ENCODE assay signal across 9 mouse cellular contexts in the genomic region with DNA sequence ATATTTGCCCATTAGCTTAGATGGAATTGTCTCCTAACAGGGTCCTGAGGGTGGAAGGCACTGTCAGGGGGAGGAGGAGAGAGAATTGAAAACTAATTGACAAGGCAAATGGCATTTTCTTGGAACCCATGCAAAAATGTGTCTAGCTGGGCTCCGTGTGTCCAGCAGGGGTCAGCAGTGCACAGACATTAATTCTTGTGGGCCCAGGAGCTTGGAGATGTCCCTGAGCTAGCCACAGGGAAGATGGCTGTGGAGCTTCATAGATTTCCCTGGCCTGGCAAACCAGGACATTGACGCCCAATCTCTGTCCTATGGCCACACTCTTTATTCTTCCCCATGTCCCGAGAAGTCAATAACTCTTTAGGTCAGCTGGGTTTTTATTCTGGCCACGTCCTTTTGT.
DNase-seq lines count a peak whose midpoint lies in the region; ATAC-seq lines count a peak whose summit lies in the region.
"Had no signal": no experiment of that assay in that cellular context is flagged by ENCODE, and none has a peak within 500 bp of the region (broad histone marks: within the 10 kb centered on the region; RNA-seq: fewer than 3 reads in every experiment).

No protein-coding gene starts in this region.

- no peaks in the 10 kb centered on the region for H3K36me3 ChIP-seq in heart, embryonic 10.5 days
- H3K36me3 ChIP-seq in hindbrain, embryonic 16.5 days (ENCODE audit: control insufficient read depth, insufficient read depth, low read length): no peaks in the 10 kb centered on the region
- no peaks in the 10 kb centered on the region for H3K36me3 ChIP-seq in midbrain, embryonic 14.5 days (ENCODE audit: control insufficient read depth, insufficient read depth, low read length)
- H3K36me3 ChIP-seq: lung, embryonic 15.5 days had no signal

- no peak overlapping the region for H3K4me3 ChIP-seq in heart, embryonic 10.5 days
- no peak overlapping the region for H3K4me3 ChIP-seq in hindbrain, embryonic 16.5 days (ENCODE audit: low read length)
- no peak overlapping the region for H3K4me3 ChIP-seq in midbrain, embryonic 14.5 days (replicated peaks; ENCODE audit: low read depth, low read length)
- H3K4me3 ChIP-seq: lung, embryonic 15.5 days had no signal

- intact Hi-C loops in heart, postnatal 10 days (cut with DNase I): loop anchor here (1.0 to 5.0 kb wide), 4 partner anchors 183 to 1202 kb away; no protein-coding TSS in a partner anchor

- no peak overlapping the region for H3K4me2 ChIP-seq in hindbrain, embryonic 16.5 days (ENCODE audit: low read length)
- H3K4me2 ChIP-seq in midbrain, embryonic 14.5 days (ENCODE audit: low read length): no peak overlapping the region
- H3K4me2 ChIP-seq: lung, embryonic 15.5 days had no signal

- DNase-seq in heart, postnatal 10 days: peak; percentile 61 to 77
- DNase-seq in heart, embryonic 10.5 days (ENCODE audit: low spot score): no peak
- DNase-seq in adrenal gland, postnatal 25 days: peak; percentile 71
- peak; percentile 70 for DNase-seq in embryo, embryonic 9.5 days (ENCODE audit: extremely low spot score)
- DNase-seq in left cerebral cortex, adult 8-10 months (ENCODE audit: low spot score in 2 of 2): peak; percentile 17 to 49
- peak; percentile 90 for DNase-seq in midbrain, embryonic 14.5 days
- peak; percentile 49 for DNase-seq in thymus, postnatal 14 days

- H3K9ac ChIP-seq in hindbrain, embryonic 16.5 days (ENCODE audit: low read depth, low read length): no peak overlapping the region
- no peak overlapping the region for H3K9ac ChIP-seq in midbrain, embryonic 14.5 days (replicated peaks; ENCODE audit: low read length)
- H3K9ac ChIP-seq: lung, embryonic 15.5 days had no signal

- no peak overlapping the region for H3K27ac ChIP-seq in heart, embryonic 10.5 days
- no peak overlapping the region for H3K27ac ChIP-seq in hindbrain, embryonic 16.5 days (ENCODE audit: low read depth, low read length)
- H3K27ac ChIP-seq in midbrain, embryonic 14.5 days (replicated peaks; ENCODE audit: low read depth, low read length): no peak overlapping the region
- H3K27ac ChIP-seq: lung, embryonic 15.5 days had no signal

- peak; percentile 48; the same call in 1 of the 2 replicates for ATAC-seq in hindbrain, embryonic 16.5 days
- no peak; the same call in 1 of the 2 replicates for ATAC-seq in midbrain, embryonic 14.5 days (ENCODE audit: low FRiP score, low TSS enrichment)

- no peaks in the 10 kb centered on the region for H3K9me3 ChIP-seq in heart, embryonic 10.5 days
- no peaks in the 10 kb centered on the region for H3K9me3 ChIP-seq in hindbrain, embryonic 16.5 days (ENCODE audit: control insufficient read depth, low read length)
- no peaks in the 10 kb centered on the region for H3K9me3 ChIP-seq in midbrain, embryonic 14.5 days (ENCODE audit: control insufficient read depth, low read length)
- H3K9me3 ChIP-seq: lung, embryonic 15.5 days had no signal

- 26% methylated on average over 4 of the region's 4 CpGs for WGBS in heart, embryonic 10.5 days
- 23% methylated on average over 4 of the region's 4 CpGs for WGBS in hindbrain, embryonic 16.5 days
- WGBS in midbrain, embryonic 14.5 days: 11% methylated on average over 4 of the region's 4 CpGs

- no peaks in the 10 kb centered on the region for H3K27me3 ChIP-seq in heart, embryonic 10.5 days (ENCODE audit: insufficient read depth, poor library complexity, severe bottlenecking)
- no peaks in the 10 kb centered on the region for H3K27me3 ChIP-seq in hindbrain, embryonic 16.5 days (replicated peaks; ENCODE audit: control insufficient read depth, insufficient read depth, low read length)
- no peaks in the 10 kb centered on the region for H3K27me3 ChIP-seq in midbrain, embryonic 14.5 days (ENCODE audit: control insufficient read depth, insufficient read depth, low read length)
- H3K27me3 ChIP-seq: lung, embryonic 15.5 days had no signal

- no peaks in the 10 kb centered on the region for H3K4me1 ChIP-seq in heart, embryonic 10.5 days
- H3K4me1 ChIP-seq in hindbrain, embryonic 16.5 days (ENCODE audit: control insufficient read depth, insufficient read depth, low read depth, low read length): no peaks in the 10 kb centered on the region
- no peaks in the 10 kb centered on the region for H3K4me1 ChIP-seq in midbrain, embryonic 14.5 days (ENCODE audit: control insufficient read depth, insufficient read depth, low read length)
- H3K4me1 ChIP-seq: lung, embryonic 15.5 days had no signal
